Mouse (Mus musculus): ENCODE results near the gene Myo5c.

DNA sequence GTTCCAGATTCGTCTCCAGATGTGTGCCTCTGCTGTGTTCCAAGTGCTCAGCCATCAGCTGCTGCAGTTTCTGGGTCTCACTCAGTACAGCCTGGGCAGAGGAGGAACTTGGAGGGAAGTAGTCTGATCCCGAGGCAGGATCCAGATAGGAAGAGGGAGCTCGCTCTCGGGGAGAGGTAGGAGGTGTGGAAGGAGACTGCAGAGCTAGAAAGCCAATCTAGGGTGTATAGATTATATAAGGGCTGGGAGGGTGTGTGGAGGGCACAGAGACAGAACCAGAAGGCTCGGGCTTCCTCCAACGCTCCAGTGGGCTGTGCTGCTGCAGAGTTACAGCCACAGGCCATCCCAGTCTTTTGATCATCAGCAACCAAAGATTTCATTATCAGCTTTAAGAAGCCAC lies 11.2 kb downstream of the Myo5c start:
- no peak for TF ChIP-seq POLR2A (IDR thresholded peaks at IDR 0.05; ENCODE audit: low read depth, low read length)
- TF ChIP-seq CTCF (IDR thresholded peaks at IDR 0.05; ENCODE audit: extremely low read depth, insufficient read depth, insufficient read length, insufficient replicate concordance), result no peak
